Mouse (Mus musculus) heart, embryonic 14.5 days (tissue): ENCODE measurements around the gene Zfp322a. TPM values are rescaled to one million over a fixed set of nuclear protein-coding genes. Genes with fewer than 3 reads are reported as not detected.

Experiments used
- polyA plus RNA-seq: library from polyadenylated mRNA; unstranded; fragments of >200 nt; fragmentation: Nextera tagmentation; extraction: Ambion mirVana; gene quantifications from 2 replicates; pipeline ENCODE4 v1.2.1, GENCODE M21; 2014

Gene Zfp322a
- polyA plus RNA-seq, 1 experiment from 2014 or later, result 41.0 TPM

Other genes with a start within 250 kb of the Zfp322a start
- gene Vmn1r218, start 236.1 kb downstream of the Zfp322a start, polyA plus RNA-seq, result not detected in 2 replicates
- not detected in 2 replicates for gene Vmn1r219, start 209.9 kb downstream of the Zfp322a start, polyA plus RNA-seq
- not detected in 2 replicates for gene Vmn1r220, start 181.2 kb downstream of the Zfp322a start, polyA plus RNA-seq
- gene Vmn1r221, start 155.1 kb downstream of the Zfp322a start, polyA plus RNA-seq, result not detected in 2 replicates
- gene Vmn1r222, start 133.3 kb downstream of the Zfp322a start, polyA plus RNA-seq, result not detected in 2 replicates
- not detected in 2 replicates for gene Vmn1r223, start 122.1 kb downstream of the Zfp322a start, polyA plus RNA-seq
- gene Abt1, start 54.7 kb upstream of the Zfp322a start, polyA plus RNA-seq, result 8.3 and 9.1 TPM in 2 replicates
- 1.7 and 1.9 TPM in 2 replicates for gene Btn1a1, start 96.7 kb upstream of the Zfp322a start, polyA plus RNA-seq
- gene Btn2a2, start 119.6 kb upstream of the Zfp322a start, polyA plus RNA-seq, result 0.40 and 0.43 TPM in 2 replicates
- gene Hist1h4h, start 161.8 kb upstream of the Zfp322a start, polyA plus RNA-seq, result 7.5 and 8.5 TPM in 2 replicates
- 3.8 and 5.4 TPM in 2 replicates for gene Hist1h2af, start 164.7 kb upstream of the Zfp322a start, polyA plus RNA-seq
- gene Hist1h3g, start 166.2 kb upstream of the Zfp322a start, polyA plus RNA-seq, result 3.0 and 4.3 TPM in 2 replicates
- gene Hist1h2bh, start 174.2 kb upstream of the Zfp322a start, polyA plus RNA-seq, result 0.65 and 0.66 TPM in 2 replicates
- gene Hist1h3f, start 174.8 kb upstream of the Zfp322a start, polyA plus RNA-seq, result 0.65 and 0.72 TPM in 2 replicates
- not detected in 2 replicates for gene Hist1h4f, start 182.4 kb upstream of the Zfp322a start, polyA plus RNA-seq
- gene Hist1h1d, start 184.1 kb upstream of the Zfp322a start, polyA plus RNA-seq, result 0.24 and 0.41 TPM in 2 replicates
- 2.0 TPM in 2 replicates for gene Hist1h3e, start 193.2 kb upstream of the Zfp322a start, polyA plus RNA-seq
- 34.9 and 49.1 TPM in 2 replicates for gene Hist1h2ae, start 202.0 kb upstream of the Zfp322a start, polyA plus RNA-seq
- 3.7 and 6.2 TPM in 2 replicates for gene Hist1h2bg, start 202.2 kb upstream of the Zfp322a start, polyA plus RNA-seq
- 0.61 and 3.7 TPM in 2 replicates for gene Hist1h2bf, start 205.0 kb upstream of the Zfp322a start, polyA plus RNA-seq
- gene Hist1h2ad, start 205.2 kb upstream of the Zfp322a start, polyA plus RNA-seq, result 0.44 and 0.53 TPM in 2 replicates
- gene Hist1h3d, start 206.6 kb upstream of the Zfp322a start, polyA plus RNA-seq, result 2.2 and 3.7 TPM in 2 replicates
- gene Hist1h4d, start 212.4 kb upstream of the Zfp322a start, polyA plus RNA-seq, result 38.6 and 49.0 TPM in 2 replicates